Mouse (Mus musculus) gastrocnemius, postnatal 10 days (tissue): ENCODE results near the gene Ssbp3. TPM values are rescaled to one million over a fixed set of nuclear protein-coding genes. Genes with fewer than 3 reads are reported as not detected.

Experiments used
- DNase-seq: peaks from one replicate; pipeline ENCODE4 v3.0.0; 2021; ENCODE audit warnings: mixed read lengths
- total RNA-seq, 2 experiments: library from RNA; stranded (reverse); gene quantifications; 2 replicates each; pipeline ENCODE4 v1.2.3; 2021

Gene Ssbp3
- total RNA-seq, 2 experiments from 2014 or later = 29.4 to 35.1 TPM

GRCm38 (mm10) chr4:107097871-107098270 lies 187.4 kb downstream of the Ssbp3 start:
- DNase-seq = no peak

GRCm38 (mm10) chr4:107098375-107098774 lies 187.9 kb downstream of the Ssbp3 start:
- no peak for DNase-seq

DNA sequence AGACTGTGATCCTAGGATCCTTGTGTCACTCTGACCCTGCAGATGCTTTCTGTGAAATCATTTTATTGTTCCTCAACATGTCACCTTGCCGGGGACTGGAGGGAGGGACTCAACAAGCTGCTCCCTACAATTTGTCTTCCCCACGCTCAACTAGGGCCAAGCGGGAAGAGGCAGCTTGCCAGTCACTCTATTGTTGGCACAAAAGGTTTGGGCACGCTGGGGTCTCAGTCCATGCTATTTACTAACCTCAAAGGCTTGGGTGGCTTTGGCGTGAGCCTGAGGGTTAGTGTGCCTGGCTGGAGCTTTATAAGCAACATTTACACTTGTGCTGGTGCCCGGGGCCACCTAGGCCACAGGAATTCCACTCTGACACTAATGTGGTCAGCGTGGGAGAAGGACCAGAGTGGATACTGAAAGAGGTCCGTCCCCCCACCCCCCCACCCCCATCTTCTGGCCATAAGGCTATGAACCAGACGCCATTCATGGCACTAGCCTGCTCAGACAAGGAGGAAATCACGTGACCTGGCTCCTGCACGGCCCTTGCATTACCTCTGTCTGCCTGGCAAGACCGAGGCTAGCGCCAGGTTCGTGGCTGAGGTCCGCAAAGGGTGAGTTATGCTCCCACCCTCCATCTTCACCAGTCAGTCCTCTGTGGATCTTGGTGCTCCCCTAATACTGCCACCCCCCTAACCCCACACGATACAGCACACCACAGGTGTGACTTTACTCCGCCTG lies 188.5 kb downstream of the Ssbp3 start:
- no peak for DNase-seq

Other genes starting within 250 kb of the Ssbp3 start
- gene Ttc4, start 231.8 kb upstream of the Ssbp3 start, total RNA-seq = 10 to 100 TPM; 22.1 to 26.7 TPM
- under 1 TPM; 0.16 to 0.47 TPM for gene Mroh7, start 179.8 kb upstream of the Ssbp3 start, total RNA-seq
- not detected for gene Fam151a, start 176.8 kb upstream of the Ssbp3 start, total RNA-seq
- gene Acot11, start 105.7 kb upstream of the Ssbp3 start, total RNA-seq = 1 to 10 TPM; 5.3 to 7.4 TPM
- gene Mrpl37, start 156.2 kb downstream of the Ssbp3 start, total RNA-seq = 10 to 100 TPM; 70.9 to 80.3 TPM
- 10 to 100 TPM; 14.9 to 17.2 TPM for gene Cyb5rl, start 156.3 kb downstream of the Ssbp3 start, total RNA-seq
- gene Cdcp2, start 186.2 kb downstream of the Ssbp3 start, total RNA-seq = not detected